Mouse (Mus musculus) C2C12 (cell line): ENCODE results near the gene Sel1l.

Experiments used
- CEBPB ChIP-seq: IDR thresholded peaks from one replicate; pipeline ENCODE4 v1.6.1; 2011; ENCODE audit warnings: low read depth, mild to moderate bottlenecking, control low read depth, moderate library complexity
- CTCF ChIP-seq: IDR thresholded peaks from one replicate; pipeline ENCODE4 v1.5.1; 2011; ENCODE audit not compliant: control insufficient read depth, insufficient read depth, insufficient read length
- MYOD1 ChIP-seq: IDR thresholded peaks from one replicate; pipeline ENCODE4 v1.6.1; 2011; ENCODE audit warnings: low read depth; ENCODE audit not compliant: control insufficient read depth, insufficient read length
- USF1 ChIP-seq: IDR thresholded peaks from one replicate; pipeline ENCODE4 v1.6.1; 2011; ENCODE audit warnings: low read depth, mild to moderate bottlenecking, control low read depth, moderate library complexity

DNA sequence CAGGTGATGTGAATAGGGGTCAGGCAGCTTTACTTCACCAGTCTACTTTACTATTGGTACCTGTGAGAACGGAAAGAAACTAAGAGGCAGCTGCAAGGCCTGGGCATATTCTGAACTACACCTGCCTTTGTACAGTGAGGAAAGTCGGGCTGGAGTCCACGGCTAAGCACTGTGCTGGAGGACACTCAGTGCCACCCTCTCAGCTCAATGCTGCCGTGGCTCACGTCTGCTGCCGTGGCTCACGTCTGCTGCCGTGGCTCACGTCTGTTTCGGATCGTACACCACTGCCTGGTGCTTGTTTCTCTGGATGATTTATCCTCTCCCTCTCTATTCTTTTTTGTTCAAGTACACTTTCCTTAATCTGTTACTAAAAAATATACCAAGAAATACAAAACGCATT lies 28.5 kb downstream of the Sel1l start:
- no peak for TF ChIP-seq CTCF
- TF ChIP-seq MYOD1 = no peak
- no peak for TF ChIP-seq USF1
- no peak for TF ChIP-seq CEBPB
